Mouse (Mus musculus): Measurements from ENCODE around the gene 2410015M20Rik.

DNA sequence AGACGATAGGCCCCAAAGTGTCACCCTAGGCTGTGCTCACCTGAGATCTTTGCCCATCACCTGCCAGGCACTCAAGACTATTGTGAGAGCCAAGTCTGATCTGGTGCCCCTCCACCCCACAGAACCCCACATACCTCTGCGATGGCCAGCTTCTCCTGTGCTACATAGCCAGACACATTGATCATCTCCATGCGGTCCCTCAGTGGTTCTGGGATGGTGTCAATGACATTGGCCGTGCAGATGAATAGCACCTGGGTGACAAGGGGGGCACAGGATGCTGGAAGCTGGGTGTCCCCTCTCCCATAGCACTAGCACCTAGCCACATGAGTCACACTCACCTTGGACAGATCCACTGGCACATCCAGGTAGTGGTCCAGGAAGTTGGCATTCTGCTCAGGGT lies 6.2 kb upstream of the 2410015M20Rik start:
- no peak for TF ChIP-seq CTCF (IDR thresholded peaks at IDR 0.05; ENCODE audit: extremely low read depth, insufficient read depth, insufficient read length, insufficient replicate concordance)
- no peak for TF ChIP-seq POLR2A (IDR thresholded peaks at IDR 0.05; ENCODE audit: low read depth, low read length)

All from spleen, adult 2 months (tissue).